Comparison of ENCODE assay signal across 10 mouse cellular contexts in genomic region chr12:51847953-51848680, GRCm38 (mm10). TPM values are rescaled to one million over a fixed set of nuclear protein-coding genes. Genes with fewer than 3 reads are reported as not detected.
A peak's percentile ranks its signal among the peaks of the same experiment; 100 is the strongest.
DNase-seq lines count a peak whose midpoint lies in the region; ATAC-seq lines count a peak whose summit lies in the region.
"Had no signal": no experiment of that assay in that cellular context is flagged by ENCODE, and none has a peak within 500 bp of the region (broad histone marks: within the 10 kb centered on the region; RNA-seq: fewer than 3 reads in every experiment).

No protein-coding gene starts in this region.

- H3K4me1 ChIP-seq in embryonic facial prominence, embryonic 14.5 days (ENCODE audit: control insufficient read depth, insufficient read depth, low read length): no peaks in the 10 kb centered on the region
- H3K4me1 ChIP-seq in embryonic facial prominence, embryonic 10.5 days: peaks cover 11% of the 10 kb centered on the region
- H3K4me1 ChIP-seq in forebrain, embryonic 14.5 days (ENCODE audit: control insufficient read depth, insufficient read depth, low read length): no peaks in the 10 kb centered on the region
- H3K4me1 ChIP-seq in midbrain, embryonic 10.5 days: peaks cover 15% of the 10 kb centered on the region

- H3K4me3 ChIP-seq in embryonic facial prominence, embryonic 14.5 days (ENCODE audit: low read depth, low read length): no peak overlapping the region
- no peak overlapping the region for H3K4me3 ChIP-seq in embryonic facial prominence, embryonic 10.5 days
- no peak overlapping the region for H3K4me3 ChIP-seq in forebrain, embryonic 14.5 days (ENCODE audit: low read depth, low read length)
- H3K4me3 ChIP-seq in midbrain, embryonic 10.5 days: no peak overlapping the region
- H3K4me3 ChIP-seq: neural tube, embryonic 13.5 days had no signal

- H3K4me2 ChIP-seq in embryonic facial prominence, embryonic 14.5 days (ENCODE audit: low read depth, low read length): no peak overlapping the region
- H3K4me2 ChIP-seq in forebrain, embryonic 14.5 days (ENCODE audit: low read length): no peak overlapping the region
- H3K4me2 ChIP-seq: neural tube, embryonic 13.5 days had no signal

- H3K27ac ChIP-seq in embryonic facial prominence, embryonic 14.5 days (replicated peaks; ENCODE audit: low read depth, low read length): 0 out of 2 replicates have a peak overlapping the region, but pooled peaks have one; percentile 63
- no peak overlapping the region for H3K27ac ChIP-seq in embryonic facial prominence, embryonic 10.5 days (replicated peaks)
- H3K27ac ChIP-seq in forebrain, embryonic 14.5 days (ENCODE audit: low read depth, low read length): no peak overlapping the region
- H3K27ac ChIP-seq in midbrain, embryonic 10.5 days (replicated peaks): no peak overlapping the region
- H3K27ac ChIP-seq: neural tube, embryonic 13.5 days had no signal

- ATAC-seq in embryonic facial prominence, embryonic 14.5 days (ENCODE audit: low read depth): no peak
- ATAC-seq in forebrain, embryonic 14.5 days: no peak

- H3K36me3 ChIP-seq in embryonic facial prominence, embryonic 14.5 days (ENCODE audit: control insufficient read depth, insufficient read depth, low read length): no peaks in the 10 kb centered on the region
- H3K36me3 ChIP-seq in embryonic facial prominence, embryonic 10.5 days (replicated peaks): no peaks in the 10 kb centered on the region
- no peaks in the 10 kb centered on the region for H3K36me3 ChIP-seq in forebrain, embryonic 14.5 days (ENCODE audit: control insufficient read depth, insufficient read depth, low read length)
- H3K36me3 ChIP-seq in midbrain, embryonic 10.5 days: no peaks in the 10 kb centered on the region
- H3K36me3 ChIP-seq: neural tube, embryonic 13.5 days had no signal

- WGBS in embryonic facial prominence, embryonic 14.5 days: 66% methylated on average over 9 of the region's 9 CpGs
- 85% methylated on average over 9 of the region's 9 CpGs for WGBS in embryonic facial prominence, embryonic 10.5 days
- 87% methylated on average over 9 of the region's 9 CpGs for WGBS in forebrain, embryonic 14.5 days
- WGBS in midbrain, embryonic 10.5 days: 89% methylated on average over 9 of the region's 9 CpGs

- H3K9me3 ChIP-seq in embryonic facial prominence, embryonic 14.5 days (ENCODE audit: control insufficient read depth, low read length): no peaks in the 10 kb centered on the region
- H3K9me3 ChIP-seq in embryonic facial prominence, embryonic 10.5 days: no peaks in the 10 kb centered on the region
- H3K9me3 ChIP-seq in forebrain, embryonic 14.5 days (replicated peaks; ENCODE audit: control insufficient read depth, low read length): no peaks in the 10 kb centered on the region
- H3K9me3 ChIP-seq in midbrain, embryonic 10.5 days (replicated peaks): 0 out of 2 replicates have a peak, but pooled peaks cover 4% of the 10 kb centered on the region

- no peak overlapping the region for H3K9ac ChIP-seq in embryonic facial prominence, embryonic 14.5 days (ENCODE audit: low read depth, low read length)
- no peak overlapping the region for H3K9ac ChIP-seq in forebrain, embryonic 14.5 days (ENCODE audit: low read length)
- H3K9ac ChIP-seq: neural tube, embryonic 13.5 days had no signal

- DNase-seq in embryonic facial prominence, embryonic 14.5 days (ENCODE audit: low spot score): peak; percentile 71
- DNase-seq in embryonic facial prominence, embryonic 10.5 days (ENCODE audit: low spot score): no peak
- DNase-seq in NIH3T3 (ENCODE audit: low read depth): peak; percentile 96
- DNase-seq in heart, adult 9 months (ENCODE audit: low spot score in 2 of 2): peak; percentile 61 to 79
- peak; percentile 44 for DNase-seq in lung, postnatal 14 days
- no peak for DNase-seq in right cerebral cortex, adult 18-20 months
- no peak for DNase-seq in forebrain, embryonic 14.5 days (ENCODE audit: low spot score)
- DNase-seq in midbrain, embryonic 10.5 days (ENCODE audit: low spot score): no peak
- DNase-seq: thymus, adult 18-20 months had no signal

- no peaks in the 10 kb centered on the region for H3K27me3 ChIP-seq in embryonic facial prominence, embryonic 14.5 days (replicated peaks; ENCODE audit: control insufficient read depth, insufficient read depth, low read length)
- H3K27me3 ChIP-seq in embryonic facial prominence, embryonic 10.5 days (replicated peaks; ENCODE audit: low read depth, poor library complexity, severe bottlenecking): peaks cover 4% of the 10 kb centered on the region; the same call in 1 of the 2 replicates
- H3K27me3 ChIP-seq in forebrain, embryonic 14.5 days (replicated peaks; ENCODE audit: control insufficient read depth, insufficient read depth, low read length): no peaks in the 10 kb centered on the region
- H3K27me3 ChIP-seq in midbrain, embryonic 10.5 days (ENCODE audit: low read depth, poor library complexity, severe bottlenecking): peaks cover 8% of the 10 kb centered on the region
- H3K27me3 ChIP-seq: neural tube, embryonic 13.5 days had no signal

RNA-seq across cellular contexts. Expression of gene Hectd1, which starts 18.8 kb away (rescaled TPM):
- 40.4 and 41.6 TPM in 2 replicates for polyA plus RNA-seq in embryonic facial prominence, embryonic 14.5 days (2014; fragmentation: Nextera tagmentation; extraction: Ambion mirVana)
- 34.1 and 35.1 TPM in 2 replicates for polyA plus RNA-seq in embryonic facial prominence, embryonic 10.5 days (2016; fragmentation: Nextera tagmentation; extraction: Ambion mirVana)
- polyA plus RNA-seq in forebrain, embryonic 14.5 days (2014; fragmentation: Nextera tagmentation; extraction: Ambion mirVana): 31.1 and 37.1 TPM in 2 replicates
- 29.1 and 30.4 TPM in 2 replicates for polyA plus RNA-seq in midbrain, embryonic 10.5 days (2016; fragmentation: Nextera tagmentation; extraction: Ambion mirVana)

Comparison
In these comparisons a context has a peak if more than half of its experiments do, and no peak if none do; other contexts are left out.
1. DNase-seq: peak in embryonic facial prominence, embryonic 14.5 days (single experiment), NIH3T3 (single experiment), heart, adult 9 months (2 of 2) and lung, postnatal 14 days (single experiment); none in embryonic facial prominence, embryonic 10.5 days (single experiment), right cerebral cortex, adult 18-20 months (single experiment), forebrain, embryonic 14.5 days (single experiment) and midbrain, embryonic 10.5 days (single experiment).